Mouse (Mus musculus): Measurements from ENCODE around the gene Ccna1.

Ccna1 gene

DNA sequence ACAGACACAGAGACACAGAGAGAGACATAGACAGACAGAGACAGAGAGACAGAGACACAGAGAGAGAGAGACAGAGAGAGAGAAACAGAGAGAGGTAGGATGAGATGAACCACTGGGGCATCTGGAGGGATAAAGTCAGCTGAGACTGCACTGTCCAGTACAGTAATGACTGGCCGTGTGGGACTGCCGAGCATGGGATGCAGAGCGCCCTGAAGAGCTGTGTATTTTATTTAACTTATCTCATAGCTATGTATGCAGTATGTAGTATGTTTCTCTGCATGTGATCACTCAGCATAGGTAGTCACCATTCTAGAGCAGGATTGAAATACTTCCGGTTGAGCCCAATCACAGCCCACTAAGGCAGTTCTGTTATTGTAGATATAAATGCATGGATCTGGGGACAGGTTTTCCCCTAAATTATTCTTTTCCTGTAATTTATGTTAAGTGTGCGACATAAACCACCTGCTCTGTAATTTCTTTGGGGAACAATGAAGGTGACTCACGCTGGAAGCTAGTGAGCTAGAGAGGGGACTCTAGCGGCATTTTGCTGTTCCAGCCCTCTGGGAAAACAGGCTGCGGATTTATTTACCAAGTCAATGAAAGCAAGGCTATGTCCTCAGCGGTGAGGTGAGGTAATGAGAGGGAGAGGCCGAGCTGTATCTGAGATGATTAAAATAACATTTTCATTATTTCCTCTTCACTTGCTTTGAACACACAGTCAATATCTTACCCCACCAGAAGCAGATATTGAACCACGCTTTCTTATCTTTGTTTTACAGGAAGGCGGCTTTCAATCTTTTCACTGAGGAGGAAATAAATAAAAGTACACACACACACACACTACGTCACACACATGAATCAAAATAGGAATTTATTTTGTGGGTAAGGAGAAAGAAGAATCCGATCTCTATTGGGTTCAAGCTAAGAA, 10.7 kb upstream of the Ccna1 start:
- DNase-seq (ENCODE audit: low spot score in 2 of 2), result no peak

DNA sequence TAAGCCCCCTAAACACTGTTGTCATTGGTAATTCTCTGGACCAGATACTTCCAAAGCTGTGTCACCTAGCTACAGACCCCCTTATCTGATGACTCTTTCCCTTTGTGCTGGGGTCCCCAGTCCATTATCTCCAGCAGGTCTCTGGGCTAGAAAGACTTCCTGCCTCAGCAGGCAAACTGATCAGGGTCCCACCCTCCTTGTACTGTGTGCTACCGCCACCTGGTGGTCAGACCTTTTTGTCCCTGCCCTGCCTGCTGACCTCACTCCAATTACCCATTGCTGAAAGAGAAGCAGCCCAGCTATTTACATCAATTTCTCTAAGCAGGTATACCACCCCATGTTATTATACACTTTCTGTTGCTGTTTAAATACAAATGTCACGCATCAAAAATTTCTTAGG, 9.1 kb upstream of the Ccna1 start:
- DNase-seq (ENCODE audit: low spot score in 2 of 2), result peak; percentile 35 to 52

DNA sequence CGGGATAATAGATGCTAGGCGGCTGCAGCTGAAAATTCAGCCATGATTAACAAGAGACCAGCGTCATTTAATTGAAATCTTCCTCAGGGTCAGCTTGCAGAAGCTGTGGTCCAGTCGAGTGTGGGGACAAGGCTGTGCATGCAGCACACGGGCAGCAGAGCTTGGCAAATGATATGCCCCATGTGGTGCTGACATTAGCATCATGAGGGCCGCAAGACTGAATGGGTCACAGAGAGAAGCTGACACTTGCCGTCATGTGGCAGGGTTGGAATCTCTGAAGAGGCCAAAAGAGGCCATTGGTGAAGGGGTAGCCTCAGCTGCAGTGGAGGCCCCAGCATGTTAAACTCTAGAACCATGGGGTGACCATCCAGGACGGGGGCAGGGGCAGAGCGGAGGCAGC, 7.4 kb upstream of the Ccna1 start:
- DNase-seq (ENCODE audit: low spot score in 2 of 2), result no peak

DNA sequence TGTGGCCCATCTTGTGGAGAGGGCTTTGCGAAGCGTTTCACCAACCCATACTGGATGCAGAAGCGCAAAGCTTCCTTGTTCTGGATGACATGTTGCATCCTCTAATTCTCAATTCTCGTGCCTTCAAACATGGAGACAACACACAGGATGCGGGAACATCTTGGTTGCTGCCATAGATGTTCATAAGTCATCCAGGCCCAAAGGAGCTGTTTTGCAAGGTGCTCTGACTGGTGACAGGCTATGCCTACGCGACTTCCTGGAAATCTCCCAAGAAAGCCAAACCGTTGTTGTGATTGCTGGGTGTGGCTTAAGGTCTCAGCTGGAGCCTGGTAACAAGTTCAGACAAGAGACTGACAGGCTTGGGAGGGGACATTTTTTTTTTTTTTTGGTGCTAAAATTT, 1.1 kb upstream of the Ccna1 start:
- DNase-seq (ENCODE audit: low spot score in 2 of 2), result no peak

DNA sequence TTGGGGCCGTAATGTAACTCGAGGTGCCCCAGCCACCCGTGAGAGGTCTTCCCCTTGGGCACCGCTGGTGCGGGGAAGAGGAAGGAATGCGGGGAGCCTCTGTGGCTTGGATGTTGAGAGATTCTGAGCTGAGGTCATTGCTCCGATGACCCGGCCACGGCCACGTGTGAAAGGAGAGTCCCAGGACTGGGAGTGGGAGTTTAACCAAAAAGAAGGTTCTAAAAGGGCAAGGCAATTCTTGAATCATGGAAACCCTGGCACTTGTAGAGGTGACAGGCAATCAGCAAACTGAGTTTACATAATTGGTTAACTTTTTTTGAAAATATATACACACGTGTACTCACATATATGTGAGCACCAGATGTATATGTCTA, 433 bp upstream of the Ccna1 start:
- no peak for DNase-seq (ENCODE audit: low spot score in 2 of 2)

DNA sequence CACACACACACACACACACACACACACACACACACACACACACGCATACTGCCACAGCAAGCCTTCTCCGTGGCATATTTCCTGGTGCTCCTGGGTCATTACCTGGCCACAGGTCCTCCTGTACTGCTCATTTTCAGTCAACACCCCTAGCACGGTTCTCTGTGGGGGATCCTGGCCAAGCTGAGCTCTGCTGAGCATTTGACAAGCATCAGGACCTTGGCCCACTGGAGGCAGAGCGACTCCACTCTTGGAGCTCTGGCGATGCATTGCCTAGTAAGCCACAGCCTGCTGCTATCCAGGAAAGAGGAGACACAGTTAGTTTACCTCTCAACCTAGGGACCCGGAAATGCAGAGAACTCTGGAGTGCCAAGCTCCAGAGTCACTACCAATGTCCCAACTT, 1.1 kb downstream of the Ccna1 start:
- DNase-seq (ENCODE audit: low spot score in 2 of 2), result no peak

DNA sequence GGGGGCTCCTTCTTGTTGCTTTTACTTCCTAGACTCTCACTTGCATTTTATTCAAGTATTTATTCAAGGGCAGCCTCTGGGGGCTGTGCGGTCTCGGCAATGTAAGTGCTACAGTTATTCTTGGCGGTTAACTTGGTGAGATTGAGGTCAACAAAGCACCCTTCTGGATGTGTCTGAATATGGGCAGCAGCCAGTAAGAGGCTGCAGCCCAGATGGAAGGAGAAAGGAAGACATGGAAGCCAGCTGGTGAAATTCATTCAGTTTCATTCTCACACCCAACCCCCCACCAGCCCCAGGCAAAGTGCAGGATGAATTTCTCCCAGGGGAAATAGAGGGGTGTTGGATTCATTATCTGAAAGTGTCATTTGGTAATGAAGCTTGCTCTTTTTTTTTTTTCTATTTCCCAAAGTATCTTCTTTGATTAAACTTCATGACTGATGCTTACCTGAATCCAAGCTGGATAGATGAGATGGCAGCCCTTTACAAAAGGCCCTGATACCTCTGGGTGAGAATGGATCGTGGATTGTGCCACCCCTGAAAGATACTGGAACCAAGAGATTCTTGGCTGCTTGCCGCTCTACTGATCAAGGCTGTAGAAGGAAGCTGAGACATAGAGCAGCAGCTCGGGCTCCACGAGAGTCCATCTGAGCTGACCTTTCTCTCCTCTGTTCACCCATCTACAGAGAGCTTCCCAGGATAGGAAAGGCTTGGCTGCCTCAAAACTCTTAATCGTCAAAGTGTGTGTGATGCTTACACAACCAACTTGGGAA, 10.5 kb downstream of the Ccna1 start:
- no peak for DNase-seq (ENCODE audit: low spot score in 2 of 2)

DNA sequence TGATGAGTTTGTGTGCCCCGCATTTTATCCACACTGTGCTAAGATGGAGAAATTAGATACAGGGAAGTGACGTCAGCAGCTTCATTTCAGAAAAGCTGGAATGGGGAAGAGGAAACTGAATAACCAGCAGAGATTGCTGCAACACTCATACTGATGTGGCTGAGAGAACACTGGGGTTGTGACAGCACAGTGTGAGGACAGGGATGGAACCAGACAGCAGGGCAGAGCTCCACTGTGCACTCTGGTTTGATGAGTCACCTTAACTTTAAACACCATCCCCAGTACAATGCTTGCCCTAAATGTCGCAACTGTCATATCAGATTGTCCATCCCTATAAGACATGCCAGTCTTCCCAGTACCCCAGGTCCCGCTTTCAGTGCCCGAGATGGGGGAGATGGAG, 17.7 kb downstream of the Ccna1 start:
- DNase-seq (ENCODE audit: low spot score in 2 of 2), result no peak

GRCm38 (mm10) chr3:55027271-55027840, 27.9 kb downstream of the Ccna1 start:
- no peak for DNase-seq (ENCODE audit: low spot score in 2 of 2)

- DNase-seq (ENCODE audit: low spot score in 2 of 2), result no peak
These were observed 29.8 kb downstream of the Ccna1 start for GRCm38 (mm10) chr3:55025502-55025901.

- no peak for DNase-seq (ENCODE audit: low spot score in 2 of 2)
These were observed 32.0 kb downstream of the Ccna1 start for GRCm38 (mm10) chr3:55023347-55023746.

DNA sequence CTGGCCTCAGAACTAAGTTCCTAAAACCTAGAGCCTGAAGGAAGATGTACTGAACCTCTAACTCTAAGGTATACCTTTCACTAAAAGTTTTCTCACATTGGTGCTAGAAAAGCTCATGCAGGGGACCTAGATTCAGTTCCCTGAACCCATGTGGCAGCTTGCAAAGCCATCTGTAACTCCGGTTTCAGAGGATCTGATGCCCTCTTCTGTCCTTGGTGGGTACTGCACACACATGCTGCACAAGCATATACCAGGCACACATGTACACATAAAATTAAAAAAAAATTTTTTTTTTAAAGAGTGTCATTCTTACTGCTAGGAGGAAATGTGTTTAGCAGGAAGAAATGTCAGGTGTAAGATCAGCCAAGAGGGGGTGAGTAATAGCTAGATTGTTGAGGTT, 33.1 kb downstream of the Ccna1 start:
- DNase-seq (ENCODE audit: low spot score in 2 of 2), result no peak

DNA sequence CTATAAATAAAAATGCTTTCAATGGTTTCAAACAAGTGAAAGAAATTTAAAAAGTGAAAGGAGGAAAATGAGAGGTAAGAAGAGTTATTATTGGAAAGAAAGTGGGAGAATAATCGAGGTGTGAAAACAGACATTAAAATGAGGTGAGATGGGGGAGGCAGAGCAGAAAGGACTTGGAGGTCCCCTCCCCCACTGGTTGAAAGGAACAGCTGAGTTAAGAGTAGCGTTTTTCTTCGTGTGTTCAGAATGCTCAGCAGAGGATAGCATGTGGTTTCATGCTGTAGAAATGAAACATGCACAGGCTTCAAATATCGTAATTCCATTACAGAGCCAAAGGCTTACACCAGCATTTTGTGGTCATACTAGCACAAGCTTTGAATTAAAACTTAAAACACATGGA, 42.8 kb downstream of the Ccna1 start:
- DNase-seq (ENCODE audit: low spot score in 2 of 2), result peak in 1 of 2 experiments; percentile 27

GRCm38 (mm10) chr3:55011681-55012080, 43.6 kb downstream of the Ccna1 start:
- DNase-seq (ENCODE audit: low spot score in 2 of 2), result no peak

DNA sequence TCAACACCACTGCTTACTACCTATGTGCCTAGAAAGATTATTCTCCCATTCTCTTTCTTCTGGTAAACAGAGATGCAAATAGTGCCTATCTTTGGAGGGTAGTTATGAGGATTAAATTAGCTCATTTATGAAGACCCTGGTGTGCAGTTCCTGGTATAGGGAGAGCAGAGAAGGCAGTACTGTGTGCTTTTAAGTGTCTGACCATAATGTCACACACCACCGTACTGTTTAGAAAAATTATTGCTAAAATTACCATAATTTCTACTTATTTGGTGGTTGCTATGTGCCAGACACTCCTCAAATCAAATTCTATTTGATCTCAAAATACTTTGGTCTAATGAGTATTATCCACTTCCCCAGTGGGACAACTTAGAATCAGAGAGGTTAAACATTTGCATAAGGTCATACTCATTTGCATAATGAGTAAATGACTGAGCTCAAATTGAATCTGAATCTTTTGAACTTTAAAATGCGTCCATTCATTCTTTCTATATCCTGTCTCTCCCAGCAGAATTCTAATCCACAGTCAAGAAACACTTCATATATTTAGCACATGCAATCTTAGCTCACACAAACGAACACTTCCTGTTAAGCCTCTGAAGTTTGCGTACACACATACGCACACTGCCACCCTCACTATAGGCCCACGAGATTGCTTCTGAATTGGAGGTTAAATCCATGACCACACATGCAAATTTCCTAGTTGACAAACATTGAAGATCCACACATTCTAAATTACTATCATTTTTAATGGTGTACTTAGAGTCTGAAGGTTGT, 46.1 kb downstream of the Ccna1 start:
- no peak for DNase-seq (ENCODE audit: low spot score in 2 of 2)

DNA sequence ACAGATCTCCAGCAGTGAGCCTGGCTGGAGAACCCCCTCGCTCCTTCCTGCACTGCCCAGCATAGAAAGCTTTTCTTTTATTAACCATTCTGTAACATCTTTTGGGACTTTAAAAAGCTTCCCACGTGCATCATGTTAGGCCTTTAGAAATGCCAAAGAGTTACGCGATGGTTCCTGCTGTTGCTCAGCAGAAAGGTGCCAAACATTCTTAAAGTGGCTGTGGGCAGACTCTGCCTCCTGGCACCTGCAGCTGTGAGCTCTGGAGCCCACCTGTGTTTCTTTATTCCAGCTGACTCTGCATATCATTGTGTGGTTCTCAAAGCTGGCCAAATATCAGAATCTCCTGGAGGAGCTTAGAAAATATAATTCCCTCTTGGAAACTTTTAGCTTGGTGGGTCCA, 51.3 kb downstream of the Ccna1 start:
- no peak for DNase-seq (ENCODE audit: low spot score in 2 of 2)

- no peak for DNase-seq (ENCODE audit: low spot score in 2 of 2)
These were observed 53.6 kb downstream of the Ccna1 start for GRCm38 (mm10) chr3:55001677-55002076.

All from right cerebral cortex, postnatal 36 days (tissue).